Mouse (Mus musculus) 3T3-L1 (cell line): ENCODE measurements at regions not wholly inside any gene's neighbourhood (a gene's known extent, or its start where the extent isn't known, plus 50 kb on each side); places are given as distances from the start of the nearest gene placed in this dataset.
A peak's percentile ranks its signal among the peaks of the same experiment; 100 is the strongest.
"Not testable (repeated sequence)": the region's sequence is repeated elsewhere in the genome, so short reads cannot be mapped to it uniquely, and the experiment has no call there.

Experiments used
- DNase-seq: peaks from one replicate; pipeline ENCODE4 v3.0.0-alpha.2; 2015; ENCODE audit warnings: low read depth, low spot score

DNA sequence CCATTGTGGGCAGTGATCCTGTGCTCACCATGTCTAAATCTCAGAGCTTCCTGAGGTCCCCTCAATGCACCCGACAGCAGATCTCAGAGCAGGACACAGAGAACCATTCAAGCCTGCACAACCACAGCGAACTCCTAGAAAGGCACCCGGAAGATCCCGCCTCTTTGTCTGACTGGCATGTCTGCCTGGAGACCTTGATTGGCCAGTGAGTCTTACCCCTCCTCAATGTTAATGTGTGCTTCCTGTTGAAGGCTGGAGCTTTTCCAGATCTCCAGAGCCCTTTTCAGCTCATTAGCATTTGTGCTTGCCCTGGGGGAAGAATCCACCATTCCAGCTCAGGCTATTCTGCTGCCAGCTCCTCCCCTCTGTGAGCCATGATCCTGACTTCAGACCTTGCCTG, 91.8 kb downstream of the 2410141K09Rik start:
- DNase-seq: not testable (repeated sequence)

DNA sequence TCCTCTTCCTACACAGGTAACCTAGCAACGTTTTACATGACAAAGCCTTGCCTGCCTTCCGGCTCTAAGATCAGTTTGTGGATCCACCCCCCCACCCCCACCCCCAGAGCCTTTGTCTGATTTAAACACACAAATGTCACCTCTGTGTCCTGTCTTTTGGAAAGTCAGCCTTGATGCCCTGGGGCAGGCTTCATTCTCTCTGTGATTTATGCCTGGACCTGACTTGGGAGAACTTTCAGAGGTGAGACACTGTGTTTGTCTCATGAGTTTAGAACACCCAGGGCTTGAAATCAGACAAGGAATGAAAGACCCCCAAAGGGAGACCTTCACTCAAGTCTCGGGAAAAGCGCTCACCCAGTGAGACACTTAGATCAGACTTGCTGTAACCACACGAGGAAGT, 92.9 kb upstream of the Gm10772 start:
- DNase-seq: not testable (repeated sequence)

DNA sequence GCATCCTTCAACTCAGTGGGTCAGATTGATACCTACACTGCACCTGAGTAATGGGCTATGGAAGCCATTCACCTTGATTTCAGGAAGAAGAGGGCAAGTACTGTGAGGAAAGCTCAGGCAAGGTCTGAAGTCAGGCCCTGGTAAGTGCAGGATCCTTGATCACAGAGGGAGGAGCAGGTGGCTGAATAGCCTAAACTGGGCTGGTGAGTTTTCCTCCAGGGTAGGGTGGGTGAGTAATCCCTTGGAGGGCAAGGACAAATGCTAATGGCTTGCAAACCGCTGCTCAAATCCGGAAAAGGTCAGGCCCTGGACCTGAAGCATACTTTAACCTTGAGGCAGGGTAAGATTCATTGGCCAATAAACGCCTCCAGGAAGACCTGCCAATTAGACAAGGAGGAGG, 84.4 kb upstream of the Gm10772 start:
- not testable (repeated sequence) for DNase-seq

DNA sequence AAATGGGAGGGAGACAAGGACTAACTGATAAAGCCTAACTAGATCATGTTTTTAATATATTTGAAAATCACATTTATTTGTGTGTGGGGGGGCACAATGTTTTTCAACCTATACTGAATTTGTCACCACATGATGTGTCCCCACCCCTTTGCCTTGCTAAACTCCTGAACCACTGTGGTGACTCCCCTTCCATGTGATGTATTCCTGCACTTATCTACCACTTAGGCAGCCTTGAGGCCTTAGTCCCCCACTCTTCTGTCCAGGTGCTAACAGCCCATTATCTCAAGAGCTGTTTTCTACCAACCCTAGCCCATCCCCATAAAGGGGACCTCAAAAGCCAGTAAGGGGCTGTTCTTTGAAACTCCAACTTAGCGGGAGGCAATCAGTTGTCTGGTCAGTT, 72.5 kb upstream of the Gm10772 start:
- peak; percentile 33 for DNase-seq

DNA sequence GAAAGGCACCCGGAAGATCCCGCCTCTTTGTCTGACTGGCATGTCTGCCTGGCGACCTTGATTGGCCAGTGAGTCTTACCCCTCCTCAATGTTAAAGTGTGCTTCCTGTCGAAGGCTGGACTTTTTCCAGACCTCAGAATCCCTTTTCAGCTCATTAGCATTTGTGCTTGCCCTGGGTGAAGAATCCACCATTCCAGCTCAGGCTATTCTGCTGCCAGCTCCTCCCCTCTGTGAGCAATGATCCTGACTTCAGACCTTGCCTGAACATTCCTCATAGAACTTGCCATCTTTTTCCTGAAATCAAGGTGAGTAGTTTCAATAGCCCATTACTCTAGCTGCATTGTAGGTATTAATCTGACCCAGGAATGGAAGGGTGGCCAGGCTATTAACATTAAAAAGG, 64.0 kb upstream of the Gm10772 start:
- DNase-seq: not testable (repeated sequence)
